Mouse (Mus musculus) kidney, embryonic 14.5 days (tissue): ENCODE results near the gene Grhl3. TPM values are rescaled to one million over a fixed set of nuclear protein-coding genes. Genes with fewer than 3 reads are reported as not detected.

ENCODE experiments used
- ATAC-seq: fragments of 200-750 bp; cut with Nextera tagmentation; 2 replicates; pipeline ENCODE4 v1.8.0; 2017; ENCODE audit warnings: moderate number of reproducible peaks, mild to moderate bottlenecking, moderate TSS enrichment, moderate library complexity; ENCODE audit not compliant: low FRiP score, low TSS enrichment
- H3K27ac ChIP-seq: fragments of 300-500 bp; sonication (generic); 2 replicates; pipeline ENCODE4 v1.5.1; 2014; ENCODE audit warnings: low read depth, mild to moderate bottlenecking, low read length, moderate library complexity, mixed read lengths
- H3K27me3 ChIP-seq: fragments of 300-500 bp; sonication (generic); 2 replicates; pipeline ENCODE4 v1.6.1; 2014; ENCODE audit warnings: mild to moderate bottlenecking, low read length; ENCODE audit not compliant: control insufficient read depth, insufficient read depth
- H3K36me3 ChIP-seq: fragments of 300-500 bp; sonication (generic); 2 replicates; pipeline ENCODE4 v1.6.1; 2014; ENCODE audit warnings: low read length, mixed read lengths; ENCODE audit not compliant: control insufficient read depth, insufficient read depth
- H3K4me1 ChIP-seq: fragments of 300-500 bp; sonication (generic); 2 replicates; pipeline ENCODE4 v1.6.1; 2014; ENCODE audit warnings: low read length, mixed read lengths; ENCODE audit not compliant: control insufficient read depth, insufficient read depth
- H3K4me2 ChIP-seq: fragments of 300-500 bp; sonication (generic); replicated peaks from 2 replicates; pipeline ENCODE4 v1.6.1; 2014; ENCODE audit warnings: low read depth, mild to moderate bottlenecking, low read length
- H3K4me3 ChIP-seq: fragments of 300-500 bp; sonication (generic); 2 replicates; pipeline ENCODE4 v1.5.1; 2014; ENCODE audit warnings: mild to moderate bottlenecking, low read length
- H3K9ac ChIP-seq: fragments of 300-500 bp; sonication (generic); 2 replicates; pipeline ENCODE4 v1.6.1; 2014; ENCODE audit warnings: low read depth, mild to moderate bottlenecking, low read length, moderate library complexity
- H3K9me3 ChIP-seq: fragments of 300-500 bp; sonication (generic); 2 replicates; pipeline ENCODE4 v1.6.1; 2016; ENCODE audit warnings: low read length; ENCODE audit not compliant: control insufficient read depth
- WGBS: fragments of 180-500 bp; shearing (Covaris S2); extraction: QIAGEN DNeasy Blood & Tissue Kit; methylation state at CpG from one replicate; pipeline ENCODE4 v1.1.7; 2014; 5-methylcytosine and 5-hydroxymethylcytosine counted together
- polyA plus RNA-seq: library from polyadenylated mRNA; unstranded; fragments of >200 nt; fragmentation: Nextera tagmentation; extraction: Ambion mirVana; gene quantifications from 2 replicates; pipeline ENCODE4 v1.2.1, GENCODE M21; 2014

Gene Grhl3
- polyA plus RNA-seq, 1 experiment from 2014 or later: 2.3 TPM

- Histone ChIP-seq H3K27me3 (no peaks in the 10 kb centered on the region), H3K4me2 (no peak overlapping the region), H3K27ac (no peak overlapping the region), H3K9me3 (no peaks in the 10 kb centered on the region), H3K36me3 (no peaks in the 10 kb centered on the region), H3K9ac (no peak overlapping the region), H3K4me1 (no peaks in the 10 kb centered on the region), H3K4me3 (no peak overlapping the region)
- ATAC-seq: no peak
- 27% methylated on average over 12 of the region's 12 CpGs for WGBS
Observed at GRCm38 (mm10) chr4:135581222-135581910, 7.9 kb upstream of the Grhl3 start.

DNA sequence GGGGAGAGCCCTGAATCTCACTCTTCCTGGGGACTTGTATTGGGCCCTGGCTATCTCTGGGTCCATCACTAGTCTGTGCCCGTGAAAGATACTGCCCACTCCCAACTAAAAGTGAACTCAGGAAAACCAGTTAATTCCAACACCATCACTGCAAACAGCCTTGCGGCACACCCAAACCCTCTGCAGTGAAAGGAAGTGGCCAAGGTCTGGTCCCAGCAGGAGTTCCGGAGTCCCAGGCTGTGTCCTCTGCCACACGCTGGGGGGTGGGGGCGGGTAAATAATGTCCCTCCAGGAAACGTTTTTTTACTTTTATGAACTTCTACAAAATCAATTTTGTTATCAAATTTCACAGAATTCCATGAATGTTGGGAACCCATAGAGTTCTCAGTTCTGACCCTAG lies 6.3 kb upstream of the Grhl3 start:
- no peak overlapping the region for H3K4me2 ChIP-seq
- no peak overlapping the region for H3K27ac ChIP-seq
- ATAC-seq: no peak
- H3K4me1 ChIP-seq: no peaks in the 10 kb centered on the region
- no peak overlapping the region for H3K9ac ChIP-seq
- no peaks in the 10 kb centered on the region for H3K36me3 ChIP-seq
- no peaks in the 10 kb centered on the region; the same call in 1 of the 2 replicates for H3K27me3 ChIP-seq
- no peaks in the 10 kb centered on the region for H3K9me3 ChIP-seq
- no peak overlapping the region for H3K4me3 ChIP-seq
- WGBS: 64% methylated on average over 6 of the region's 6 CpGs

DNA sequence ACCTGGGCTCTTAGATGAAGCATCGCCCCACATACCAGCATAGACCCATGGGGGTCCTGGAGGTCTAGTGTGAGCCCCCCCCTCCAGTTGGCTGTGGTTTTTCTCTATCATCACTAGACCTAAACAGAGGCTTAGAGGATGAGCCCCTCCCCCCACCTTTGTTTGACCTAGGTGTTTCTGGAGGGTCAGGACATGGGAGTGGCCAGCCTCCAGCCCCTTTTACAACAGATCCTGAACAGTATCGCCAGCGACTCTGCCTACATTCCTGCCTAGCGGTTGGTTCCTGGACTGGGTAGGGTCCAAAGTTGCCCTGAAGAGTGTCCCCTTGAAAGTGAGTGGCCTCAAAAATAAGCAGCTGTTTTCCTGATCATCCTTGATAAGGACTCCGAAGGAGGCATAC lies 5.1 kb upstream of the Grhl3 start:
- WGBS: 79% methylated on average over 5 of the region's 5 CpGs
- no peak overlapping the region for H3K4me3 ChIP-seq
- no peak overlapping the region for H3K9ac ChIP-seq
- no peak for ATAC-seq
- H3K27ac ChIP-seq: no peak overlapping the region
- H3K4me1 ChIP-seq: peaks cover under 1% of the 10 kb centered on the region; the same call in 1 of the 2 replicates
- no peaks in the 10 kb centered on the region for H3K9me3 ChIP-seq
- no peaks in the 10 kb centered on the region for H3K36me3 ChIP-seq
- H3K27me3 ChIP-seq: peaks cover 6% of the 10 kb centered on the region
- H3K4me2 ChIP-seq: no peak overlapping the region

DNA sequence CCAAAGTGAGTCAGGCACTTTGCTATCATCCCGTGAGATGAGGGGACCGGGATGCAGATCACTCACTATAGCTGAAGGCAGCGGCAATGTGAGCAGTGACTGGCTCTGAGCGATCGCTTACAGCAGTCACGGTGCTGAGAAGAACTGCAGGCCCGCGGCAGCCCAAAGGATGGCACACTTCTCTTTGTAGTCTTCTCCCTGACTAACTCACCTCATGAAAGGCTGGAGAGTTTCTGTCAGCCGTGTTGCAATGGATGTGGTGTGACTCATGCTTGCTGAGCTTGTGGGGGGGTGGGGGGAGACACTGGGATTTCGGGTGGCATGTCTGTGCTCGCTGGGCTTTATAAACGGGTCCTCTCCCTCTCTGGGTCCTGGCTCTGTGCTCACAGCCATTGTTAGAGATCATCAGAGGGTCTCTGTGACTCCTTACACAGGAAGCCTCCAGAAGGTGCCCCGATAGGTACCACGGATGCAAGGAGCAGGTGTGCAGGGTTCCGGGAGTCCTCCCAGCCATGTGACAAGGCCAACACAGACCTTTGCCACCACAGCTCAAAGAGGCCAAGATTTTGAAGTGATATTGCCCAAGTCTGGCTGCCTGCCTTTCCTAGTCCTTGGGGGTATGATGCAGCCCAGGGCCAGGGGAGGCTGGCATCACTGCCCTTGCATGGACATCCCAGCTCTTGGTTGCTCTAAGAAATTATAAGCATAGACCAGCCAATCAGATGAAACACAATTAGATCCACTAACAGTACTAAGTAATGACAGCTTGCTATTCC lies 2.1 kb upstream of the Grhl3 start:
- Histone ChIP-seq H3K4me1 (peaks cover 8% of the 10 kb centered on the region; the same call in 1 of the 2 replicates), H3K36me3 (no peaks in the 10 kb centered on the region), H3K27me3 (peaks cover 34% of the 10 kb centered on the region), H3K9me3 (no peaks in the 10 kb centered on the region), H3K4me2 (no peak overlapping the region), H3K4me3 (no peak overlapping the region), H3K27ac (no peak overlapping the region), H3K9ac (no peak overlapping the region)
- 64% methylated on average over 15 of the region's 15 CpGs for WGBS
- no peak for ATAC-seq

DNA sequence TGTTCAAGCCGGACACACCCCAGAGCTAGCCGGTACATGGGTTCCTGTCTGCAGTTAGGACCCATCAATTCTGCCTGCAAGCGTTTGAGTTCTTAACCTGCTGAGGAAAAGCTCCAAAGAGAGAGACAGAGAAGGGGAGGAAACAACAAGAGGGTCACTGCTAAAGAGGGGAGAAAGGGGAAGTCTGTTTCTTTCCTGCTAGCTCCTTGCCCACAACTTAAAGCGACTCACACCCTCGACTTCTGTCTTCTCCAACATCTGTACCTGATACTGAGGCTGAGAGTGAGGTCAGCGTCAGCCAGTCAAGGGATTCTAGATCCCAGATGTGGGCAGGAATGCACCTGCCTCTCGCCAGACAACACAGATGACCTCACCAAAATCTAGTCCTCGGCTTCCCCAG lies 1.2 kb downstream of the Grhl3 start:
- Histone ChIP-seq H3K4me1 (peaks cover 19% of the 10 kb centered on the region), H3K36me3 (no peaks in the 10 kb centered on the region), H3K4me2 (no peak overlapping the region; the same call in 1 of the 2 replicates), H3K4me3 (no peak overlapping the region), H3K27me3 (peaks cover 61% of the 10 kb centered on the region), H3K27ac (no peak overlapping the region), H3K9me3 (no peaks in the 10 kb centered on the region), H3K9ac (no peak overlapping the region)
- ATAC-seq: no peak
- 22% methylated on average over 8 of the region's 8 CpGs for WGBS

GRCm38 (mm10) chr4:135571037-135571550 lies 2.3 kb downstream of the Grhl3 start:
- Histone ChIP-seq H3K9me3 (no peaks in the 10 kb centered on the region), H3K4me2 (no peak overlapping the region), H3K9ac (no peak overlapping the region), H3K27me3 (peaks cover 61% of the 10 kb centered on the region), H3K4me1 (peaks cover 20% of the 10 kb centered on the region), H3K36me3 (no peaks in the 10 kb centered on the region), H3K27ac (no peak overlapping the region), H3K4me3 (no peak overlapping the region)
- ATAC-seq: no peak
- WGBS: 54% methylated on average over 6 of the region's 6 CpGs

GRCm38 (mm10) chr4:135570152-135571036 lies 3.0 kb downstream of the Grhl3 start:
- H3K9ac ChIP-seq: peak overlapping the region; percentile 28; the same call in 1 of the 2 replicates
- peak; percentile 61 for ATAC-seq
- peaks cover 61% of the 10 kb centered on the region for H3K27me3 ChIP-seq
- WGBS: 10% methylated on average over 32 of the region's 32 CpGs
- no peaks in the 10 kb centered on the region for H3K9me3 ChIP-seq
- H3K4me2 ChIP-seq: peak overlapping the region; percentile 50
- no peak overlapping the region for H3K27ac ChIP-seq
- no peaks in the 10 kb centered on the region for H3K36me3 ChIP-seq
- H3K4me3 ChIP-seq: peak overlapping the region; percentile 29
- peaks cover 24% of the 10 kb centered on the region for H3K4me1 ChIP-seq

- H3K36me3 ChIP-seq: no peaks in the 10 kb centered on the region
- H3K9me3 ChIP-seq: no peaks in the 10 kb centered on the region
- no peak overlapping the region for H3K4me3 ChIP-seq
- peak overlapping the region; percentile 50 for H3K4me2 ChIP-seq
- H3K4me1 ChIP-seq: peaks cover 31% of the 10 kb centered on the region
- H3K27me3 ChIP-seq: peaks cover 61% of the 10 kb centered on the region
- ATAC-seq: no peak
- H3K27ac ChIP-seq: no peak overlapping the region
- 4% methylated on average over 11 of the region's 11 CpGs for WGBS
- H3K9ac ChIP-seq: no peak overlapping the region
Observed at GRCm38 (mm10) chr4:135569201-135569600, 4.2 kb downstream of the Grhl3 start.
